In genomic region chr14:120971313-120971712, GRCm38 (mm10) we compare ENCODE assay signal across 12 mouse cellular contexts.
DNase-seq lines count a peak whose midpoint lies in the region; ATAC-seq and TF ChIP-seq lines count a peak whose summit lies in the region.
"Had no signal": no experiment of that assay in that cellular context is flagged by ENCODE, and none has a peak within 500 bp of the region (broad histone marks: within the 10 kb centered on the region; RNA-seq: fewer than 3 reads in every experiment).

No protein-coding gene starts in this region.

- H3K36me3 ChIP-seq in kidney, embryonic 15.5 days, result no peaks in the 10 kb centered on the region
- H3K36me3 ChIP-seq in E14TG2a.4 (ENCODE audit: insufficient read depth, low read length), result no peaks in the 10 kb centered on the region
- H3K36me3 ChIP-seq: embryonic facial prominence, embryonic 13.5 days had no signal

- peak; percentile 11 for DNase-seq in kidney, adult 9 months
- peak; percentile 33 for DNase-seq in 416B (ENCODE audit: low read depth)
- DNase-seq in left cerebral cortex, postnatal 14 days (ENCODE audit: low spot score in 2 of 2), result no peak
- no peak for DNase-seq in ovary, adult 18-20 months (ENCODE audit: low spot score)
- DNase-seq: cerebellum, adult 9-10 months; heart, postnatal 36 days had no signal

- no peak overlapping the region for H3K27ac ChIP-seq in kidney, embryonic 15.5 days
- no peak overlapping the region for H3K27ac ChIP-seq in cortical plate, adult 2 months (ENCODE audit: insufficient read depth, low read length)
- H3K27ac ChIP-seq: embryonic facial prominence, embryonic 13.5 days; macrophage had no signal

- intact Hi-C loops in left cerebral cortex, postnatal 14 days (cut with DNase I), result loop anchor here (10.0 kb wide), 1 partner anchor 137 kb away; no protein-coding TSS in a partner anchor

- TF ChIP-seq POLR2A in cortical plate, adult 2 months (IDR thresholded peaks at IDR 0.05; ENCODE audit: extremely low read depth, insufficient read depth, low read length), result no peak

- H3K27me3 ChIP-seq in kidney, embryonic 15.5 days, result no peaks in the 10 kb centered on the region
- peaks cover 3% of the 10 kb centered on the region; the same call in 1 of the 2 replicates for H3K27me3 ChIP-seq in E14TG2a.4 (ENCODE audit: insufficient read depth, low read length)
- H3K27me3 ChIP-seq: embryonic facial prominence, embryonic 13.5 days had no signal

- no peaks in the 10 kb centered on the region for H3K4me1 ChIP-seq in kidney, embryonic 15.5 days
- no peaks in the 10 kb centered on the region for H3K4me1 ChIP-seq in E14TG2a.4 (replicated peaks; ENCODE audit: low read depth, low read length)
- H3K4me1 ChIP-seq in cortical plate, adult 2 months (ENCODE audit: control insufficient read depth, insufficient read depth, low read length), result no peaks in the 10 kb centered on the region

- H3K9ac ChIP-seq in kidney, embryonic 15.5 days, result no peak overlapping the region
- H3K9ac ChIP-seq: embryonic facial prominence, embryonic 13.5 days had no signal

- H3K4me2 ChIP-seq in kidney, embryonic 15.5 days, result no peak overlapping the region
- H3K4me2 ChIP-seq: embryonic facial prominence, embryonic 13.5 days had no signal

- H3K4me3 ChIP-seq in kidney, embryonic 15.5 days (replicated peaks), result no peak overlapping the region
- H3K4me3 ChIP-seq in E14TG2a.4 (replicated peaks; ENCODE audit: low read length), result no peak overlapping the region
- no peak overlapping the region for H3K4me3 ChIP-seq in cortical plate, adult 2 months (ENCODE audit: insufficient read depth, low read length)
- H3K4me3 ChIP-seq: embryonic facial prominence, embryonic 13.5 days had no signal

- H3K9me3 ChIP-seq in kidney, embryonic 15.5 days (replicated peaks), result no peaks in the 10 kb centered on the region
- peaks cover 5% of the 10 kb centered on the region for H3K9me3 ChIP-seq in E14TG2a.4 (ENCODE audit: low read length)
- H3K9me3 ChIP-seq: embryonic facial prominence, embryonic 13.5 days had no signal

- ATAC-seq in kidney, embryonic 15.5 days (replicated peaks; ENCODE audit: low FRiP score), result no peak
- ATAC-seq: forebrain, embryonic 14.5 days had no signal

- peak; percentile 28; the same call in 1 of the 2 replicates for TF ChIP-seq CTCF in E14TG2a.4 (conservative IDR thresholded peaks at IDR 0.05; ENCODE audit: low read length)
- TF ChIP-seq CTCF in cortical plate, adult 2 months (IDR thresholded peaks at IDR 0.05; ENCODE audit: extremely low read depth, insufficient read depth, low read length), result peak; percentile 23; the same call in 1 of the 2 replicates

- 66% methylated on average over 6 of the region's 6 CpGs for WGBS in kidney, embryonic 15.5 days

Comparison
In these comparisons a context has a peak if more than half of its experiments do, and no peak if none do; other contexts are left out.
1. DNase-seq: peak in kidney, adult 9 months (single experiment) and 416B (single experiment); none in left cerebral cortex, postnatal 14 days (0 of 2) and ovary, adult 18-20 months (single experiment).